In genomic region chr17:10677098-10677497, GRCm38 (mm10) we compare ENCODE assay signal across 28 mouse cellular contexts.
"Had no signal": no experiment of that assay in that cellular context is flagged by ENCODE, and none has a peak within 500 bp of the region (broad histone marks: within the 10 kb centered on the region; RNA-seq: fewer than 3 reads in every experiment).

No protein-coding gene starts in this region.

- H3K4me1 ChIP-seq: embryonic facial prominence, embryonic 10.5 days; embryonic facial prominence, embryonic 12.5 days; embryonic facial prominence, embryonic 13.5 days; embryonic facial prominence, embryonic 15.5 days; forebrain, embryonic 10.5 days; forebrain, embryonic 13.5 days; forebrain, embryonic 15.5 days had no signal

- H3K9me3 ChIP-seq: embryonic facial prominence, embryonic 10.5 days; embryonic facial prominence, embryonic 12.5 days; embryonic facial prominence, embryonic 13.5 days; embryonic facial prominence, embryonic 15.5 days; forebrain, embryonic 10.5 days; forebrain, embryonic 12.5 days; forebrain, embryonic 13.5 days; forebrain, embryonic 15.5 days had no signal

- H3K4me2 ChIP-seq: embryonic facial prominence, embryonic 12.5 days; embryonic facial prominence, embryonic 13.5 days; embryonic facial prominence, embryonic 15.5 days; forebrain, embryonic 12.5 days; forebrain, embryonic 13.5 days; forebrain, embryonic 15.5 days had no signal

- H3K27ac ChIP-seq: embryonic facial prominence, embryonic 10.5 days; embryonic facial prominence, embryonic 12.5 days; embryonic facial prominence, embryonic 13.5 days; embryonic facial prominence, embryonic 15.5 days; forebrain, embryonic 10.5 days; forebrain, embryonic 12.5 days; forebrain, embryonic 13.5 days; forebrain, embryonic 15.5 days; gastrocnemius, adult 2 months had no signal

- H3K4me3 ChIP-seq: embryonic facial prominence, embryonic 10.5 days; embryonic facial prominence, embryonic 12.5 days; embryonic facial prominence, embryonic 13.5 days; embryonic facial prominence, embryonic 15.5 days; erythroblast, embryonic 14.5 days; forebrain, embryonic 10.5 days; forebrain, embryonic 12.5 days; forebrain, embryonic 13.5 days; forebrain, embryonic 15.5 days; gastrocnemius, adult 2 months had no signal

- ATAC-seq: forebrain, embryonic 13.5 days; forebrain, embryonic 14.5 days; forebrain, embryonic 15.5 days; forebrain, embryonic 16.5 days; forebrain, postnatal 0 days had no signal

- H3K36me3 ChIP-seq: embryonic facial prominence, embryonic 10.5 days; embryonic facial prominence, embryonic 12.5 days; embryonic facial prominence, embryonic 13.5 days; embryonic facial prominence, embryonic 15.5 days; forebrain, embryonic 10.5 days; forebrain, embryonic 12.5 days; forebrain, embryonic 15.5 days had no signal

- H3K9ac ChIP-seq: embryonic facial prominence, embryonic 12.5 days; embryonic facial prominence, embryonic 13.5 days; embryonic facial prominence, embryonic 15.5 days; forebrain, embryonic 12.5 days; forebrain, embryonic 13.5 days; forebrain, embryonic 15.5 days; forebrain, postnatal 0 days had no signal

- DNase-seq: cerebellum, adult 18-20 months; cerebellum, adult 2 months; cerebellum, adult 8-10 months; cerebellum, adult 9-10 months; cerebellum, adult 9-11 months; cerebellum, postnatal 10 days; cerebellum, postnatal 14 days; cerebellum, postnatal 25 days; cerebellum, postnatal 36 days; embryo, embryonic 11 days; forebrain, postnatal 0 days; gastrocnemius, adult 2 months; gastrocnemius, postnatal 10 days; gastrocnemius, postnatal 14 days; gastrocnemius, postnatal 25 days; gastrocnemius, postnatal 36 days; heart, adult 11 months had no signal

- H3K27me3 ChIP-seq: embryonic facial prominence, embryonic 12.5 days; embryonic facial prominence, embryonic 13.5 days; embryonic facial prominence, embryonic 15.5 days; forebrain, embryonic 12.5 days; forebrain, embryonic 13.5 days; forebrain, embryonic 15.5 days had no signal
